Mouse (Mus musculus): ENCODE measurements around the gene Scamp3.

DNA sequence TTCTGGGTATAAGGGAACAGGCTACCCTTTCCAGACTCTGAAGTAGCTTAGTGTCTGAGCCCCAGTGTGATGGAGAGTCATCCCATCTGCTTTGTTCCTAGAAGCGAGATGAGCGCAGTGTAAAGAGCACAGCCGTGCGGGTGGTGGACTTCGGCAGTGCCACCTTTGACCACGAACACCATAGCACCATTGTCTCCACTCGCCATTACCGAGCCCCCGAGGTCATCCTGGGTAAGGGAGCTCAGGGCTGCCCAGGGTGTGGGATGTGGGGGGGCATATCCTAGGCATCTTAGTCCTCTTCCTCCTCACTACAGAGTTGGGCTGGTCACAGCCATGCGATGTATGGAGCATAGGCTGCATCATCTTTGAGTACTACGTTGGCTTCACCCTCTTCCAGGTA is 2.4 kb upstream of the Scamp3 start:
- TF ChIP-seq CTCF (IDR thresholded peaks at IDR 0.05; ENCODE audit: low read depth) = no peak
- no peak for TF ChIP-seq EP300 (IDR thresholded peaks at IDR 0.05; ENCODE audit: low read depth)

All from liver, embryonic 14.5 days (tissue).